Mouse (Mus musculus) MEL (cell line): Measurements from ENCODE around the gene Tln2. TPM values are rescaled to one million over a fixed set of nuclear protein-coding genes. Genes with fewer than 3 reads are reported as not detected.

ENCODE experiments used
- DNase-seq: peaks from one replicate; pipeline ENCODE4 v3.0.0; 2011; ENCODE audit warnings: low read depth, low spot score
- H3K27ac ChIP-seq: 2 replicates; pipeline ENCODE4 v1.5.1; 2012; ENCODE audit warnings: low read depth, mild to moderate bottlenecking, control low read depth, low read length, moderate library complexity; ENCODE audit not compliant: control insufficient read depth
- H3K27me3 ChIP-seq, 2 experiments: fragments of 150-350 bp in 1 of 2; sonication (generic) in 1 of 2; 2 replicates each; pipeline ENCODE4 v1.6.1; 2012; ENCODE audit warnings: low read length in 2 of 2, mild to moderate bottlenecking in 2 of 2, improper control_type of control experiment in 1 of 2, moderate library complexity in 1 of 2; ENCODE audit not compliant: insufficient read depth in 2 of 2, control insufficient read depth in 1 of 2
- H3K36me3 ChIP-seq, 2 experiments: 2 replicates each; pipeline ENCODE4 v1.6.1; 2012 to 2014; ENCODE audit warnings: low read length in 2 of 2, improper control_type of control experiment in 1 of 2, inconsistent platforms in 1 of 2, mild to moderate bottlenecking in 1 of 2; ENCODE audit not compliant: insufficient read depth in 2 of 2, control insufficient read depth in 1 of 2
- H3K4me1 ChIP-seq, 2 experiments: fragments of 150-350 bp in 1 of 2; sonication (generic) in 1 of 2; 2 replicates each; pipeline ENCODE4 v1.6.1; 2012; ENCODE audit warnings: low read length in 2 of 2, improper control_type of control experiment in 1 of 2, mild to moderate bottlenecking in 1 of 2; ENCODE audit not compliant: insufficient read depth in 2 of 2, control insufficient read depth in 1 of 2
- H3K4me3 ChIP-seq, 2 experiments: fragments of 150-350 bp in 1 of 2; sonication (generic) in 1 of 2; 2 replicates each; pipeline ENCODE4 v1.5.1; 2012; ENCODE audit warnings: low read depth in 2 of 2, low read length in 2 of 2, mild to moderate bottlenecking in 2 of 2, moderate library complexity in 2 of 2, control low read depth in 1 of 2, improper control_type of control experiment in 1 of 2; ENCODE audit not compliant: control insufficient read depth in 1 of 2, insufficient read depth in 1 of 2
- H3K79me2 ChIP-seq: 2 replicates; pipeline ENCODE4 v1.6.1; 2012; ENCODE audit warnings: mild to moderate bottlenecking, low read length, moderate library complexity; ENCODE audit not compliant: control insufficient read depth, poor library complexity, insufficient read depth
- H3K9ac ChIP-seq: 2 replicates; pipeline ENCODE4 v1.6.1; 2012; ENCODE audit warnings: low read depth, mild to moderate bottlenecking, control low read depth, low read length, moderate library complexity; ENCODE audit not compliant: control insufficient read depth, poor library complexity, severe bottlenecking
- H3K9me3 ChIP-seq: fragments of 150-350 bp; sonication (generic); replicated peaks from 2 replicates; pipeline ENCODE4 v1.6.1; 2012; ENCODE audit warnings: mild to moderate bottlenecking, low read length, improper control_type of control experiment, moderate library complexity; ENCODE audit not compliant: insufficient read depth
- BHLHE40 ChIP-seq: IDR thresholded peaks from 2 replicates; pipeline ENCODE4 v1.6.1; 2012; ENCODE audit warnings: low read depth, mild to moderate bottlenecking, inconsistent platforms, low read length, improper control_type of control experiment, borderline replicate concordance
- CHD1 ChIP-seq: IDR thresholded peaks from 2 replicates; pipeline ENCODE4 v1.6.1; 2012; ENCODE audit warnings: low read depth, mild to moderate bottlenecking, inconsistent platforms, low read length, improper control_type of control experiment
- E2F4 ChIP-seq: IDR thresholded peaks from 2 replicates; pipeline ENCODE4 v1.6.1; 2011; ENCODE audit warnings: low read depth, low read length, improper control_type of control experiment, borderline replicate concordance
- EP300 ChIP-seq, 2 experiments: IDR thresholded peaks; 2 replicates each; pipeline ENCODE4 v1.6.1; 2011; ENCODE audit warnings: improper control_type of control experiment in 2 of 2, low read length in 2 of 2, low read depth in 1 of 2, mild to moderate bottlenecking in 1 of 2
- GATA1 ChIP-seq: IDR thresholded peaks from 2 replicates; pipeline ENCODE4 v1.6.1; 2011; ENCODE audit warnings: low read depth, low read length, improper control_type of control experiment
- HCFC1 ChIP-seq: IDR thresholded peaks from 2 replicates; pipeline ENCODE4 v1.6.1; 2012; ENCODE audit warnings: low read depth, mild to moderate bottlenecking, inconsistent platforms, low read length, improper control_type of control experiment, moderate library complexity
- JUND ChIP-seq: IDR thresholded peaks from 2 replicates; pipeline ENCODE4 v1.6.1; 2011; ENCODE audit warnings: low read depth, mild to moderate bottlenecking, improper control_type of control experiment, low read length
- KAT2A ChIP-seq: conservative IDR thresholded peaks from 2 replicates; pipeline ENCODE4 v1.6.1; 2012; ENCODE audit warnings: low read depth, low read length, improper control_type of control experiment, inconsistent platforms
- MEF2A ChIP-seq: IDR thresholded peaks from 2 replicates; pipeline ENCODE4 v1.6.1; 2014; ENCODE audit warnings: low read depth, mild to moderate bottlenecking, inconsistent platforms, low read length, improper control_type of control experiment; ENCODE audit not compliant: poor library complexity, insufficient replicate concordance, severe bottlenecking; ENCODE audit errors: extremely low read depth
- MYB ChIP-seq: IDR thresholded peaks from 2 replicates; pipeline ENCODE4 v1.6.1; 2011; ENCODE audit warnings: mild to moderate bottlenecking, low read depth, low read length, improper control_type of control experiment
- MYC ChIP-seq: IDR thresholded peaks from 2 replicates; pipeline ENCODE4 v1.6.1; 2011; ENCODE audit warnings: low read depth, mild to moderate bottlenecking, low read length, improper control_type of control experiment, moderate library complexity
- NELFE ChIP-seq: IDR thresholded peaks from 2 replicates; pipeline ENCODE4 v1.6.1; 2011; ENCODE audit warnings: low read depth, low read length, improper control_type of control experiment
- NRF1 ChIP-seq: IDR thresholded peaks from 2 replicates; pipeline ENCODE4 v1.6.1; 2014; ENCODE audit warnings: low read depth, mild to moderate bottlenecking, inconsistent platforms, low read length, improper control_type of control experiment, moderate library complexity; ENCODE audit not compliant: poor library complexity, insufficient read depth, severe bottlenecking
- POLR2A ChIP-seq, 2 experiments: IDR thresholded peaks; 2 replicates each; pipeline ENCODE4 v1.6.1; 2011 to 2012; ENCODE audit warnings: low read length in 2 of 2, mild to moderate bottlenecking in 2 of 2, control low read depth in 1 of 2, improper control_type of control experiment in 1 of 2, low read depth in 1 of 2, moderate library complexity in 1 of 2; ENCODE audit not compliant: control insufficient read depth in 1 of 2, insufficient read depth in 1 of 2, poor library complexity in 1 of 2
- POLR2AphosphoS2 ChIP-seq: IDR thresholded peaks from 2 replicates; pipeline ENCODE4 v1.6.1; 2011; ENCODE audit warnings: low read length, improper control_type of control experiment
- RAD21 ChIP-seq: IDR thresholded peaks from 2 replicates; pipeline ENCODE4 v1.6.1; 2011; ENCODE audit warnings: mild to moderate bottlenecking, low read depth, low read length, improper control_type of control experiment
- RCOR1 ChIP-seq: IDR thresholded peaks from 2 replicates; pipeline ENCODE4 v1.6.1; 2012; ENCODE audit warnings: low read depth, mild to moderate bottlenecking, inconsistent platforms, low read length, improper control_type of control experiment
- SMC3 ChIP-seq: IDR thresholded peaks from 2 replicates; pipeline ENCODE4 v1.6.1; 2011; ENCODE audit warnings: low read depth, low read length, improper control_type of control experiment
- TAL1 ChIP-seq: IDR thresholded peaks from 2 replicates; pipeline ENCODE4 v1.6.1; 2012; ENCODE audit warnings: mild to moderate bottlenecking, inconsistent platforms, low read length, moderate library complexity, mixed read lengths
- TBP ChIP-seq: IDR thresholded peaks from 2 replicates; pipeline ENCODE4 v1.8.0; 2011; ENCODE audit warnings: low read depth, low read length, improper control_type of control experiment
- TCF12 ChIP-seq: IDR thresholded peaks from 2 replicates; pipeline ENCODE4 v1.6.1; 2014; ENCODE audit warnings: low read depth, mild to moderate bottlenecking, inconsistent platforms, low read length, improper control_type of control experiment, moderate library complexity
- UBTF ChIP-seq: IDR thresholded peaks from 2 replicates; pipeline ENCODE4 v1.6.1; 2012; ENCODE audit warnings: low read depth, mild to moderate bottlenecking, inconsistent platforms, low read length, improper control_type of control experiment, moderate library complexity, borderline replicate concordance; ENCODE audit not compliant: insufficient read depth
- USF1 ChIP-seq: IDR thresholded peaks from 2 replicates; pipeline ENCODE4 v1.6.1; 2014; ENCODE audit warnings: low read depth, mild to moderate bottlenecking, inconsistent platforms, low read length, improper control_type of control experiment, moderate library complexity
- USF2 ChIP-seq, 2 experiments: IDR thresholded peaks; 2 replicates each; pipeline ENCODE4 v1.6.1; 2011 to 2012; ENCODE audit warnings: improper control_type of control experiment in 2 of 2, low read length in 2 of 2, borderline replicate concordance in 1 of 2, inconsistent platforms in 1 of 2, low read depth in 1 of 2, mild to moderate bottlenecking in 1 of 2; ENCODE audit not compliant: insufficient read depth in 1 of 2
- polyA plus RNA-seq, 2 experiments: library from polyadenylated mRNA; stranded (reverse) in 1 of 2; unstranded in 1 of 2; fragments of >175 nt in 1 of 2; fragments of >200 nt in 1 of 2; gene quantifications; 2 replicates each; pipeline versions ENCODE4 v1.2.1 to v1.2.4; 2012; ENCODE audit warnings: low replicate concordance in 2 of 2, low read depth in 1 of 2; ENCODE audit not compliant: insufficient read length in 2 of 2, insufficient read depth in 1 of 2, missing spikeins in 1 of 2
- total RNA-seq: library from RNA; depleted of rRNA; stranded (reverse); fragments of 300-350 nt; gene quantifications from 2 replicates; pipeline ENCODE4 v1.2.3, GENCODE M21; 2012

The Tln2 gene
- total and polyA plus RNA-seq, 3 experiments: not detected

GRCm38 (mm10) chr9:67208420-67208819 lies 351.1 kb downstream of the Tln2 start:
- Histone ChIP-seq H3K27me3 (no peaks in the 10 kb centered on the region), H3K9ac (no peak overlapping the region), H3K27ac (no peak overlapping the region), H3K9me3 (no peaks in the 10 kb centered on the region), H3K4me3 (no peak overlapping the region), H3K36me3 (no peaks in the 10 kb centered on the region), H3K4me1 (no peaks in the 10 kb centered on the region), H3K79me2 (no peaks in the 10 kb centered on the region)
- no peak for DNase-seq
- no peak for TF ChIP-seq GATA1
- TF ChIP-seq USF1: no peak
- TF ChIP-seq UBTF: no peak
- no peak for TF ChIP-seq POLR2AphosphoS2
- no peak for TF ChIP-seq NRF1
- TF ChIP-seq TAL1: no peak
- TF ChIP-seq TCF12: no peak
- TF ChIP-seq POLR2A (IDR thresholded peaks at IDR 0.05; ENCODE audit: control insufficient read depth in 1 of 2, insufficient read depth in 1 of 2, low read depth in 1 of 2, low read length in 2 of 2, poor library complexity in 1 of 2): no peak
- TF ChIP-seq USF2 (IDR thresholded peaks at IDR 0.05; ENCODE audit: borderline replicate concordance in 1 of 2, insufficient read depth in 1 of 2, low read depth in 1 of 2, low read length in 2 of 2): no peak
- no peak for TF ChIP-seq NELFE
- no peak for TF ChIP-seq EP300 (IDR thresholded peaks at IDR 0.05; ENCODE audit: low read depth in 1 of 2, low read length in 2 of 2)
- TF ChIP-seq E2F4: no peak
- TF ChIP-seq MEF2A: no peak
- TF ChIP-seq RCOR1: no peak
- TF ChIP-seq MYB: no peak

GRCm38 (mm10) chr9:67205175-67205574 lies 354.3 kb downstream of the Tln2 start:
- Histone ChIP-seq H3K79me2 (no peaks in the 10 kb centered on the region), H3K27ac (no peak overlapping the region), H3K4me3 (no peak overlapping the region), H3K9ac (no peak overlapping the region), H3K4me1 (no peaks in the 10 kb centered on the region), H3K27me3 (no peaks in the 10 kb centered on the region), H3K9me3 (no peaks in the 10 kb centered on the region), H3K36me3 (no peaks in the 10 kb centered on the region)
- no peak for TF ChIP-seq HCFC1
- TF ChIP-seq BHLHE40: no peak
- TF ChIP-seq NELFE: no peak
- TF ChIP-seq MYC: no peak
- no peak for TF ChIP-seq CHD1
- TF ChIP-seq KAT2A: no peak
- TF ChIP-seq USF2 (IDR thresholded peaks at IDR 0.05; ENCODE audit: borderline replicate concordance in 1 of 2, insufficient read depth in 1 of 2, low read depth in 1 of 2, low read length in 2 of 2): no peak
- TF ChIP-seq RAD21: no peak
- no peak for TF ChIP-seq JUND
- no peak for TF ChIP-seq RCOR1
- TF ChIP-seq SMC3: no peak
- TF ChIP-seq EP300 (IDR thresholded peaks at IDR 0.05; ENCODE audit: low read depth in 1 of 2, low read length in 2 of 2): no peak
- TF ChIP-seq TBP: no peak
- no peak for TF ChIP-seq NRF1
- DNase-seq: no peak
